Mouse (Mus musculus): ENCODE measurements around the gene Tbc1d22a. TPM values are rescaled to one million over a fixed set of nuclear protein-coding genes. Genes with fewer than 3 reads are reported as not detected.
A peak's percentile ranks its signal among the peaks of the same experiment; 100 is the strongest.

The Tbc1d22a gene
- total RNA-seq (2014; rRNA removed; ENCODE audit: low replicate concordance): 26.6 and 31.4 TPM in 2 replicates
- 9.7 and 10.0 TPM in 2 replicates for polyA plus RNA-seq (2015; fragmentation: Nextera tagmentation; extraction: Ambion mirVana)

- Histone ChIP-seq H3K4me2 (ENCODE audit: low read depth, low read length) (peak within 1 kb of the TSS; percentile 99), H3K4me3 (ENCODE audit: low read depth, low read length) (peak within 1 kb of the TSS; percentile 90), H3K9me3 (replicated peaks; ENCODE audit: control insufficient read depth, low read length) (no peaks in the 10 kb centered on the region), H3K27me3 (ENCODE audit: control insufficient read depth, insufficient read depth, low read length) (no peaks in the 10 kb centered on the region), H3K27ac (ENCODE audit: low read depth) (peak within 1 kb of the TSS; percentile 92), H3K9ac (replicated peaks; ENCODE audit: low read depth, low read length) (peak within 1 kb of the TSS; percentile 75), H3K4me1 (ENCODE audit: control insufficient read depth, insufficient read depth) (peaks cover 16% of the 10 kb centered on the region), H3K36me3 (replicated peaks; ENCODE audit: control insufficient read depth, insufficient read depth, low read length) (no peaks in the 10 kb centered on the region)
- DNase-seq (ENCODE audit: low spot score) (peak; percentile 89), ATAC-seq (ENCODE audit: insufficient read depth, low read depth) (peak; percentile 91)
- TF ChIP-seq CTCF (IDR thresholded peaks at IDR 0.05; ENCODE audit: low read depth) (no peak), EP300 (IDR thresholded peaks at IDR 0.05; ENCODE audit: low read depth) (0 out of 2 replicates have a peak, but pooled peaks have one; percentile 24)
- under 1% methylated on average over 64 of the region's 64 CpGs for WGBS
Observed at GRCm38 (mm10) chr15:86213753-86214548, at the start of gene Tbc1d22a. TSS of gene Tbc1d22a (plus strand) at chr15:86214459.

- Histone ChIP-seq H3K27me3 (ENCODE audit: control insufficient read depth, insufficient read depth, low read length) (no peaks in the 10 kb centered on the region), H3K4me3 (ENCODE audit: low read depth, low read length) (no peak overlapping the region), H3K36me3 (replicated peaks; ENCODE audit: control insufficient read depth, insufficient read depth, low read length) (peaks cover 40% of the 10 kb centered on the region), H3K9ac (replicated peaks; ENCODE audit: low read depth, low read length) (no peak overlapping the region), H3K4me1 (ENCODE audit: control insufficient read depth, insufficient read depth) (peaks cover 26% of the 10 kb centered on the region), H3K9me3 (replicated peaks; ENCODE audit: control insufficient read depth, low read length) (no peaks in the 10 kb centered on the region), H3K4me2 (ENCODE audit: low read depth, low read length) (no peak overlapping the region), H3K27ac (ENCODE audit: low read depth) (no peak overlapping the region)
- DNase-seq (ENCODE audit: low spot score) (no peak), ATAC-seq (ENCODE audit: insufficient read depth, low read depth) (no peak)
- WGBS: 80% methylated on average over 21 of the region's 21 CpGs
- TF ChIP-seq CTCF (IDR thresholded peaks at IDR 0.05; ENCODE audit: low read depth) (no peak), EP300 (IDR thresholded peaks at IDR 0.05; ENCODE audit: low read depth) (no peak)
Observed at GRCm38 (mm10) chr15:86164718-86165345, 49.4 kb upstream of the Tbc1d22a start.

GRCm38 (mm10) chr15:86165811-86166590, 48.3 kb upstream of the Tbc1d22a start:
- no peak for DNase-seq (ENCODE audit: low spot score)
- no peak overlapping the region for H3K27ac ChIP-seq (ENCODE audit: low read depth)
- H3K4me1 ChIP-seq (ENCODE audit: control insufficient read depth, insufficient read depth): peaks cover 36% of the 10 kb centered on the region
- peaks cover 39% of the 10 kb centered on the region for H3K36me3 ChIP-seq (replicated peaks; ENCODE audit: control insufficient read depth, insufficient read depth, low read length)
- no peak overlapping the region for H3K9ac ChIP-seq (replicated peaks; ENCODE audit: low read depth, low read length)
- no peak overlapping the region for H3K4me3 ChIP-seq (ENCODE audit: low read depth, low read length)
- H3K27me3 ChIP-seq (ENCODE audit: control insufficient read depth, insufficient read depth, low read length): no peaks in the 10 kb centered on the region
- TF ChIP-seq CTCF (IDR thresholded peaks at IDR 0.05; ENCODE audit: low read depth) (no peak), EP300 (IDR thresholded peaks at IDR 0.05; ENCODE audit: low read depth) (no peak)
- 86% methylated on average over 22 of the region's 24 CpGs for WGBS
- H3K4me2 ChIP-seq (ENCODE audit: low read depth, low read length): no peak overlapping the region
- no peak for ATAC-seq (ENCODE audit: insufficient read depth, low read depth)
- H3K9me3 ChIP-seq (replicated peaks; ENCODE audit: control insufficient read depth, low read length): no peaks in the 10 kb centered on the region

GRCm38 (mm10) chr15:86167032-86167655, 47.1 kb upstream of the Tbc1d22a start:
- DNase-seq (ENCODE audit: low spot score): no peak
- Histone ChIP-seq H3K36me3 (replicated peaks; ENCODE audit: control insufficient read depth, insufficient read depth, low read length) (peaks cover 28% of the 10 kb centered on the region), H3K27ac (ENCODE audit: low read depth) (no peak overlapping the region), H3K4me1 (ENCODE audit: control insufficient read depth, insufficient read depth) (peaks cover 48% of the 10 kb centered on the region), H3K9ac (replicated peaks; ENCODE audit: low read depth, low read length) (no peak overlapping the region), H3K4me2 (ENCODE audit: low read depth, low read length) (no peak overlapping the region), H3K4me3 (ENCODE audit: low read depth, low read length) (no peak overlapping the region), H3K27me3 (ENCODE audit: control insufficient read depth, insufficient read depth, low read length) (no peaks in the 10 kb centered on the region), H3K9me3 (replicated peaks; ENCODE audit: control insufficient read depth, low read length) (no peaks in the 10 kb centered on the region)
- ATAC-seq (ENCODE audit: insufficient read depth, low read depth): no peak
- TF ChIP-seq CTCF (IDR thresholded peaks at IDR 0.05; ENCODE audit: low read depth) (no peak), EP300 (IDR thresholded peaks at IDR 0.05; ENCODE audit: low read depth) (no peak)
- WGBS: 91% methylated on average over 7 of the region's 7 CpGs

Measured in heart, postnatal 0 days (tissue).